Mouse (Mus musculus) cerebral cortex, adult 2 months (tissue): ENCODE results near the gene Tspan18.

Source experiments
- WGBS: fragments of 180-500 bp; shearing (Covaris S2); methylation state at CpG from one replicate; pipeline ENCODE4 v1.1.7; 2018; 5-methylcytosine and 5-hydroxymethylcytosine counted together

The Tspan18 gene

DNA sequence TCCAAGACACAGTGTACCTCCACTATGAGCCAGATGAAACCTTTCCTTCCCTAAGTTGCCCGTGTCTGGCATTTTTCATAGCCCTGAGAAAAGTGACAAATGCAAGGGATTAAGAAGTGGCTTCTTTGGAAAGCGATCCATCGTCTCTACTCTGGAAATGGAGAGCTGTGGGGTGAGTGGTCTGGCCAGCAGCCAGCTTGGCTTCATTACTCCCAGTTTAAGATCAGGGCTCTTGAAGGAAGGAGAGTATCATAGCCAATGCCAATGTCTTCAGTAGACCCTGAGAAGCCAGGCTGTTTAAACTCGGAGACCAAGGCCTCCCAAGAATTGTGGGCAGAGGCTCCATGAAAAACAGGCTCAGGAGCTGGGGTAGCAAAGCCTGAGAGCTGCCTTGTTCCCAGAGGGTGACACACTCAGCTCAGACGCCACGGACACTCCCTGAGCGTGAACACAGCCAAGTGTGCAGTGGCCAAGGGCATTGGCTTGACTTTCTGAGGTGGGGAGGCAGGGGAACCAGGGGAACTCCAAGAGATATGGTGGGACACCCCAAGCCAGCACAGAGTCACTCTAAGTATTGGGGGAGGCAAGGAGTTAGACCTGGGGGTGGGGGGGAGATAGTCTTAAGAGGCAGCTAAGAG lies 115.8 kb downstream of the Tspan18 start:
- WGBS: 84% methylated on average over 7 of the region's 7 CpGs

DNA sequence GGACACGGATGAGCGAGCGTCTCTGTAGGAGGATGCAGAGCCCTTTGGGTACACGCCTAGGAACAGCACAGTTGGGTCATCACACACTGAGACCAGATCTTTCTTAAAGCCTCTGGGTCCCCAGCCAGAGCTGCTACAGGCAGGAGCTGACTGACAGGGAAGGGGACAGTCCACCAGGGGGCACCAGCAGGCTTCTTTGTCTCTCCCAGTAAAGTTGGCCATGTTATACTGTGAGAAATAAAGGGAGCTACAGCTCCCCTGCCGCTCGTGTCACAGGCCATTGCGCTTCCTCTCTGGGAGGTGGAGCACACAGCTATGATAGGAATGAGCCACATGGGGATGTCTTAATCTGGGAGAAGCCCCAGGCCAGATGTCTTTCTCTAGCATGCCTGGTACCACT lies 117.3 kb downstream of the Tspan18 start:
- 18% methylated on average over 7 of the region's 7 CpGs for WGBS

DNA sequence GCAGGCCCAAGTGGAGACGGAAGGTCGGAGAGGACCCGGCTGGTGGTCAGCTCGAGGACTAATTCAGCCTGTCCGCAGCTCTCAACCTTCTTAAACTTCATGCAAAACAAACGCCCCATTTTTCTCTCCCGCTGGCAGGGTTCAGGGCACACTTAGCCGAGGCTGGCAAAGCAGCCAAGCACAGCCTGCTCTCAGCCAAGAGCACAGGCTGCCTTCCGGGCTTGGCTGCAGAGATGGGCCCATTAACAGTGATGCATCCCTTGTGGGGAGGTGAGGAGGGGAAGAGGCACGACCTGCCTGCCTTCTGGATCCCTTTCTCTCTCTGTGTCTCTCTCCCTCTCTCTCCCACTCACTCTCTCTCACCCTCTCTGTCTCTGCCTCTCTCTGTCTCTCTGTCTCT lies 118.5 kb downstream of the Tspan18 start:
- WGBS: 87% methylated on average over 10 of the region's 10 CpGs

DNA sequence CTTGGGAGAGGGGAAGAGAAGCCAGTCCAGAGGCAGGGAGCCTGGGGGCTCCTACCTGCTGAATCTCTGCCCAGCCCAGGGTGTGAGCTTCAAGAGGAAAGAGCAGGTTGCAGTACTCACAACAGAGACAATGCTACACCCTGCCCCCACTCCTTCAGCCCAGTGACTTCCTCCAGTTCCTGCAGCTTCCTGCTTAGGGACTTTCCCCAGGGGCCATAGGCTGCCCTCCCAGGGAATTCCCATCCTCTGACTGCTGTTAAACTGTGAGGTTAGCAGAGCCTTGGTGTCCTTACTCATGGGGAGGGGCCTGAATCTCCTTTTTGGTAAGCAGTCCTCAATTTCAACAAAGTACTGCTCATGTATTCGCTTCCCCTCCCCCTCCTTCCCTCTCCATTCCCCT lies 120.1 kb downstream of the Tspan18 start:
- 90% methylated on average over 1 of the region's 1 CpGs for WGBS

GRCm38 (mm10) chr2:93212865-93213264 lies 121.4 kb downstream of the Tspan18 start:
- 95% methylated on average over 2 of the region's 2 CpGs for WGBS

- 92% methylated on average over 2 of the region's 2 CpGs for WGBS
These were observed 121.9 kb downstream of the Tspan18 start for GRCm38 (mm10) chr2:93212386-93212785.

DNA sequence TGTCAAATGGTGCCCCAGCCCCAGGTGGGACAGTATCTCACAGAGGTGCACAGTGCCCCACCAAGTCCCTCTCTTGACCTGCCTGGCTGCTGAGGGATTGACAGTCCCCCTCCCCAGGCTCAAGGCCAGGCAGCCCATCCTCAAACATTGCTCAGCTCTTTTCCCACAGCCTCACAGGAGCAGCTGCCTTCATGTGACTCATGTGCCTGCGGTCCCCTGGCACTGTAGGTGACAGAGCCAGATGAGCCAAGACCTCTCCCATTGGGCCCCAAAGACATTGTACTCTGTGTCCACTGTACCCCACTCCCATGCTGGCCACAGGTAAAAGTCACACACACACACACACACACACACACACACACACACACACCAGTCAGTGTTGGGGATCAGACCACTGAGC lies 128.2 kb downstream of the Tspan18 start:
- WGBS: 86% methylated on average over 1 of the region's 1 CpGs

DNA sequence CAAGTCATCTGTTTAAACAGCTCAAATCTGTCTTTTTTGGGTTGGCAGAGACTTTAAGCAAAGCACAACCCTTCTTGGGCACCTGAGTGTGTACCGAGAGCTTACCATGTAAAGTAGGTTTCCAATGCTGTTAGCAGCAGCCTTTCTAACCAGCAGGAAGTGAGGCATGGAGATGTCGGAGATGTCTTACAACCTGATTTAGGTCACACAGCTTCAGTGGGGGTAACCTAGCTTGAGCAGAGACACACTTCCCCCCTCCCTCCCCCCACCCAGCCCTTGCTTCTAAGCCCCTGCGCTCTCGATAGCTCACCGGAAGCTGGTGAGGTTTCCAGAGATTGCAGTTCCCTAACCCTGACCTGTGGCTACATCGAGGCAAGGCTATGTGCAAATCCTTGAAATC lies 129.7 kb downstream of the Tspan18 start:
- 82% methylated on average over 6 of the region's 6 CpGs for WGBS

DNA sequence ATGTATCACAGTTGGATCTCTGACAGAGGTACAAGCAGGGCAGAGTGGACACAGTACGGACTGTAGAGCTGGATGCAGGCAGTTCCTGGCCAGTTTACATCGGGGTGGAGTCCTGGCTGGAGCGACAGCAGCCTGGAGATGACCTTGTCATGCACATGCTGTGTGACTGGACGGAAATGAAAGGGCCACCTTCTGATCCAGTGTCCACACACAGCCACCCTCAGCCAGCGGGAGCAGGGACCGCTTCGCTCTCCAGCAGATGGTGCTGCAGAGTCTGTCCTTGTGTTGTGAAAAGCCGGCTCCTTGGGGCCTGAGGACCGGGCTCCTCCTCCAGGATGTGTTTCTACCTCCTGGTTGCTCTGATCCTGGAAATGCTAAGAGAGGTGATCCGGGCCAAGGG lies 130.6 kb downstream of the Tspan18 start:
- 25% methylated on average over 10 of the region's 10 CpGs for WGBS

- 71% methylated on average over 1 of the region's 1 CpGs for WGBS
These were observed 131.5 kb downstream of the Tspan18 start for GRCm38 (mm10) chr2:93202782-93203181.

- WGBS: 96% methylated on average over 3 of the region's 3 CpGs
These were observed 132.3 kb downstream of the Tspan18 start for GRCm38 (mm10) chr2:93201997-93202396.

DNA sequence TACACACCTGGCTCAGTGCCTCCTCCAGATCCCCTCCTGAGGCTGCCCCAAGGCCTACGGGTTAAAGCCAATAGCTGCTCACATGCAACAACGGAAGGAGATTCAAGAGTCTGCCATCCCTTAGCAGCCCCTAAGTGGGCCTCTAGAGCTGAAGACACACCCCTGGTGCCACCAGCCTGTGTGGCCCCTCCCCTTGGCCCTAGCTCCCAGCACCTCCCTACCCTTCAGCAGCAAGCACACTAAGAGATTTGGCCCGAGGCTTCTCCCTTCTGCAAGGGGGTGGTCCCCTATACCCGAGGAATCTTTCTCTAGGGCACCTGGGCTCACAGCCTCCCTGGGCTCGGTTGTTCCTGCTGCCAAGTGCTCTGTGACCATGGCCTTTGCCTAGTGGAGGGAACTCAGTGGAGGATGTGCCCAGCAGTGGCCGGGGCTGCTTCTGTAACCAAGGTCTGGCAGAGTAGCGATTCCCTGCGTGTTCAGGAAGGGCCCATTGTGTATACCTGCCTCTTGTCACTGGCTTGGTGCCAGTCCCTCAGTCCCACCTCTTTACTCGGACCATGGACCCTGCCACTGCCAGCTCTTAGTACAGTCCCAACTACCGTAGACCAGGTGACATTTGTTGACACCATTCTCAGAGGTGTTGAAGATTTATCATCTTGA lies 133.5 kb downstream of the Tspan18 start:
- 69% methylated on average over 10 of the region's 10 CpGs for WGBS

DNA sequence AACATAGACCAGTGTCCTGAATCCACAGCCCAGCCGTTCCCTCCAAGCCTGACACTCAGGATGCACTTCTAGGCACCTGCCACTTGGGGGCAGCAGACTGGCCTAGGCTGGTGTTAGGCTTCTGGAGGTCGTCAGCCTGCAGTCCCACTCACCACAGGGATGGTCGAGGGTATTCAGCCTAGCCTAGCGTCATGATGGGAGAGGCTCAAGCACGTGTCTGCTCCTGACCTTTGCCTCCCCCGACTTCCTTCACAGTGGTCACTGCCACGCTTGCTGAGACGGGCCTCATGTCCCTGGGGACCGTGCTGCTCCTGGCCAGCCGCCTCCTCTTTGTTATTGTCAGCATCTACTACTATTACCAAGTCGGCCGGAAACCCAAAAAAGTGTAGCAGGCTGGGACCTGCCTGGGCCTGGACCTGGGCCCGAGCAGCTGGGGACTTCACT lies 134.8 kb downstream of the Tspan18 start:
- 43% methylated on average over 13 of the region's 13 CpGs for WGBS

GRCm38 (mm10) chr2:93198846-93199245 lies 135.5 kb downstream of the Tspan18 start:
- WGBS: 3% methylated on average over 3 of the region's 3 CpGs

DNA sequence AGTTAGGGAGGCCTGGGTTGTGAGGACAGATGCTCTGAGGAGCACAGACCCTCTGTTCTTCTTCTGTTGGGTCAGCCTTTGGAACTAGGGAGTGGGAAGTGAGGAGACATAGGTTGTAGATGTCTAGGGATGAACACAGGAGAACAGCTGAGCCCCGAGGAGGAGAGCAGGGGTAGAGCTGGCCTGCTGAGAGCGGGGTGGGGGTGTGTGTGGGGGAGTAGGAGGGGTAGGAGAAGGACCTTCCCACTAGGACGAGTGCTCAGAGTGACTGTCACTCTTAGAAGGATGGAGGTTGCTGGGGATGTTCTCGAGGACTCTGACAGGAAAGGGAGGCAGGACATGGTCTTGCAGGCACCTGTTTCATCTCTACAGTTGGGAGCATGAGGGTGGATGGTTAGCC lies 140.5 kb downstream of the Tspan18 start:
- 78% methylated on average over 4 of the region's 4 CpGs for WGBS

DNA sequence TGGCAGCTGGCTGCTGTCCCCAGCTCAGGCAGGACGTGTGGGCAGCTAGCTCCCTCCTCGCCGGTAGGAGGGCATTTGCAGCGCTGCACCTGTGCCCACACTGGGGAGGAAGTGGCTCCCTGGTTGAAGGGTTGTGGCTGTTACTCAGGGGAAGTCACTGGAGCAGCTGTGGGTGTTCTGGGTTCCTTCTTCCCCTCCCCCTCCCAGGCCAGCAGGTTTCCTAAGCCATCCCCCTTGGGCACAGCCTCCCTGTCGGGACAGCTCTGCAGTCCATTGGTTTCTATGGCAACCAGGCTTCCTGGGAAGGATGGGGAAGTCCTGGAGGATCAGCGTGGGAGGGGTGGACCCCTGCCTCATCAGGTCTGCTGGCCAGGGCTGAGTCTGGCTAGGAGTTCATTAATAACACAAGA lies 141.6 kb downstream of the Tspan18 start:
- WGBS: 28% methylated on average over 6 of the region's 6 CpGs

DNA sequence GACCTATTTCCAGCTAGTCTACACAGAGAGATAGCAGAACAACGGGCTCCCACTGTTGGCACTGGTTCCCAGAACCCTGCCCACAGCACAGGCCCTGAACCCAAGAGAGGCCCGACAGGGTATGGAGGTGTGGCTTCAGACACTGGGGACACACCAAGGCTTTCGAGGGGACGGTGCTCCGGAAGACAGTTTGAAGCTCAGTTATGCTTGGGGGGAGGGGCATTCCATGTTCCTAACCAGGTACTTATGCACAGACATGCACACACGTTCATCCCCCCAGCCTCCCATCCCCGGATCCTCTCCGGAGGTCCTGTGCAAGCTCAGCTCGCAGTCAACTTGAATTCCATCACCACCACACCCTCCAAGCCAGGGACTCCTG lies 142.1 kb downstream of the Tspan18 start:
- 65% methylated on average over 9 of the region's 9 CpGs for WGBS

GRCm38 (mm10) chr2:93191488-93192181 lies 142.7 kb downstream of the Tspan18 start:
- WGBS: 85% methylated on average over 14 of the region's 14 CpGs

GRCm38 (mm10) chr2:93190771-93191487 lies 143.4 kb downstream of the Tspan18 start:
- WGBS: 57% methylated on average over 9 of the region's 9 CpGs

GRCm38 (mm10) chr2:93188761-93189458 lies 145.4 kb downstream of the Tspan18 start:
- 13% methylated on average over 19 of the region's 19 CpGs for WGBS

GRCm38 (mm10) chr2:93188020-93188760 lies 146.1 kb downstream of the Tspan18 start:
- under 1% methylated on average over 52 of the region's 53 CpGs for WGBS
